Mouse (Mus musculus) myocyte (in vitro differentiated cells): ENCODE data around the gene Sipa1l1. TPM values are rescaled to one million over a fixed set of nuclear protein-coding genes. Genes with fewer than 3 reads are reported as not detected.
A peak's percentile ranks its signal among the peaks of the same experiment; 100 is the strongest.

Source experiments
- H3K27me3 ChIP-seq: one replicate; pipeline ENCODE4 v1.6.1; 2011; ENCODE audit not compliant: control insufficient read depth, insufficient read depth, insufficient read length
- H3K36me3 ChIP-seq: one replicate; pipeline ENCODE4 v1.6.1; 2011; ENCODE audit not compliant: control insufficient read depth, insufficient read depth
- H3K4me2 ChIP-seq: one replicate; pipeline ENCODE4 v1.6.1; 2011; ENCODE audit warnings: low read depth, control low read depth
- H3K4me3 ChIP-seq: one replicate; pipeline ENCODE4 v1.5.1; 2011; ENCODE audit warnings: mild to moderate bottlenecking, control low read depth, moderate library complexity
- H3K79me2 ChIP-seq: one replicate; pipeline ENCODE4 v1.6.1; 2011; ENCODE audit not compliant: control insufficient read depth, insufficient read depth
- H3ac ChIP-seq: one replicate; pipeline ENCODE4 v1.6.1; 2011; ENCODE audit not compliant: control insufficient read depth, insufficient read length
- CEBPB ChIP-seq: IDR thresholded peaks from 2 replicates; pipeline ENCODE4 v1.6.1; 2011; ENCODE audit warnings: mild to moderate bottlenecking, moderate library complexity; ENCODE audit not compliant: poor library complexity, insufficient read depth, severe bottlenecking
- E2F4 ChIP-seq: IDR thresholded peaks from one replicate; pipeline ENCODE4 v1.6.1; 2011; ENCODE audit warnings: mild to moderate bottlenecking, control low read depth, moderate library complexity; ENCODE audit not compliant: insufficient read depth
- MAX ChIP-seq: IDR thresholded peaks from one replicate; pipeline ENCODE4 v1.6.1; 2011; ENCODE audit warnings: low read depth, mild to moderate bottlenecking, control low read depth
- MYOD1 ChIP-seq, 3 experiments: IDR thresholded peaks; one replicate each; pipeline ENCODE4 v1.6.1; 2011; ENCODE audit warnings: control low read depth in 2 of 3, low read depth in 2 of 3, mild to moderate bottlenecking in 2 of 3, moderate library complexity in 1 of 3; ENCODE audit not compliant: insufficient read length in 2 of 3, control insufficient read depth in 1 of 3
- MYOG ChIP-seq, 3 experiments: IDR thresholded peaks; one replicate each; pipeline ENCODE4 v1.6.1; 2011; ENCODE audit warnings: control low read depth in 2 of 3, low read depth in 2 of 3, mild to moderate bottlenecking in 2 of 3; ENCODE audit not compliant: insufficient read length in 2 of 3, control insufficient read depth in 1 of 3, insufficient read depth in 1 of 3
- POLR2A ChIP-seq: IDR thresholded peaks from one replicate; pipeline ENCODE4 v1.6.1; 2011; ENCODE audit warnings: low read depth, mild to moderate bottlenecking, control low read depth, moderate library complexity; ENCODE audit not compliant: insufficient read length
- POLR2AphosphoS2 ChIP-seq: IDR thresholded peaks from one replicate; pipeline ENCODE4 v1.6.1; 2011; ENCODE audit warnings: low read depth, control low read depth; ENCODE audit not compliant: insufficient read length
- REST ChIP-seq: IDR thresholded peaks from one replicate; pipeline ENCODE4 v1.6.1; 2011; ENCODE audit warnings: mild to moderate bottlenecking, control low read depth, moderate library complexity; ENCODE audit not compliant: insufficient read depth, insufficient read length
- SRF ChIP-seq: IDR thresholded peaks from one replicate; pipeline ENCODE4 v1.6.1; 2011; ENCODE audit warnings: low read depth; ENCODE audit not compliant: control insufficient read depth, insufficient read length
- TCF12 ChIP-seq: IDR thresholded peaks from one replicate; pipeline ENCODE4 v1.6.1; 2011; ENCODE audit warnings: mild to moderate bottlenecking, control low read depth; ENCODE audit not compliant: poor library complexity, insufficient read depth, severe bottlenecking
- TCF3 ChIP-seq: IDR thresholded peaks from one replicate; pipeline ENCODE4 v1.6.1; 2011; ENCODE audit warnings: low read depth, control low read depth; ENCODE audit not compliant: insufficient read length
- USF1 ChIP-seq: IDR thresholded peaks from one replicate; pipeline ENCODE4 v1.6.1; 2011; ENCODE audit warnings: low read depth, mild to moderate bottlenecking, control low read depth, moderate library complexity
- polyA plus RNA-seq: library from polyadenylated mRNA; unstranded; fragments of >200 nt; fragmentation: generic; extraction: Trizol; gene quantifications from one replicate; pipeline ENCODE4 v1.2.1, GENCODE M21; 2012; ENCODE audit warnings: missing spikeins

Gene Sipa1l1
- polyA plus RNA-seq, 1 experiment, result 22.5 TPM

DNA sequence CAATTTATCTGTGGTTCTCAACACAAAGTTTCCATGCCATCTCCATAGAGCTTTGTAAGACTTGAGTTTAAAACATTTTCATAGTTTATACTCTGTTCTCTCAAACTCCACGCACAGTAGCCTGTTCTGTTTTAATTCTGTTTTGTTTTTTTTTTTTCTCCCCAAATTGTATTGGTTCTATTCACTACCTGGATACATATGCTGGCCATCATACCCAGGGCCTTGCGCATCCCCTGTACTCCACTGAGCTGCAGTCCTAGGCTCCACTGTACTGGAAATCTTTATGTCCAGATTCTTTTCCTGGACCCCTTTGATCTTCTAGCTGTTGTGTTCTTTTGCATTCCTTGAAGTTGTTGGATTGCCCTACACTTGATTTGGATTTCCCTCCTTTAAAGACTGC lies 56.2 kb downstream of the Sipa1l1 start:
- Histone ChIP-seq H3K27me3 (no peaks in the 10 kb centered on the region), H3K4me2 (no peak overlapping the region), H3K79me2 (peaks cover 30% of the 10 kb centered on the region), H3K4me3 (no peak overlapping the region), H3K36me3 (no peaks in the 10 kb centered on the region), H3ac (no peak overlapping the region)
- TF ChIP-seq REST (no peak), TCF3 (no peak), CEBPB (no peak), USF1 (no peak), MYOG (IDR thresholded peaks at IDR 0.05; ENCODE audit: control insufficient read depth in 1 of 3, insufficient read depth in 1 of 3, insufficient read length in 2 of 3, low read depth in 2 of 3) (no peak), MAX (no peak), TCF12 (no peak), POLR2AphosphoS2 (no peak), POLR2A (no peak), E2F4 (no peak)

- H3K36me3 ChIP-seq, result no peaks in the 10 kb centered on the region
- no peak overlapping the region for H3ac ChIP-seq
- no peak overlapping the region for H3K4me3 ChIP-seq
- no peak overlapping the region for H3K4me2 ChIP-seq
- H3K79me2 ChIP-seq, result peaks cover 35% of the 10 kb centered on the region
- no peaks in the 10 kb centered on the region for H3K27me3 ChIP-seq
- TF ChIP-seq MYOD1 (IDR thresholded peaks at IDR 0.05; ENCODE audit: control insufficient read depth in 1 of 3, insufficient read length in 2 of 3, low read depth in 2 of 3), result peak in 1 of 3 experiments; percentile 13
- TF ChIP-seq MAX, result no peak
Measured at GRCm38 (mm10) chr12:82225751-82226228, 56.7 kb downstream of the Sipa1l1 start.

GRCm38 (mm10) chr12:82226311-82227066 lies 57.4 kb downstream of the Sipa1l1 start:
- TF ChIP-seq POLR2AphosphoS2 (no peak), SRF (no peak), USF1 (no peak), MAX (no peak), REST (no peak), POLR2A (no peak)
- Histone ChIP-seq H3ac (no peak overlapping the region), H3K79me2 (peaks cover 36% of the 10 kb centered on the region), H3K4me2 (no peak overlapping the region), H3K36me3 (no peaks in the 10 kb centered on the region), H3K4me3 (no peak overlapping the region), H3K27me3 (no peaks in the 10 kb centered on the region)

- TF ChIP-seq CEBPB (no peak), TCF12 (no peak), MYOD1 (IDR thresholded peaks at IDR 0.05; ENCODE audit: control insufficient read depth in 1 of 3, insufficient read length in 2 of 3, low read depth in 2 of 3) (no peak)
- H3K36me3 ChIP-seq, result no peaks in the 10 kb centered on the region
- no peak overlapping the region for H3K4me2 ChIP-seq
- H3K79me2 ChIP-seq, result peaks cover 23% of the 10 kb centered on the region
- no peak overlapping the region for H3ac ChIP-seq
- H3K27me3 ChIP-seq, result no peaks in the 10 kb centered on the region
- H3K4me3 ChIP-seq, result no peak overlapping the region
Measured at GRCm38 (mm10) chr12:82230127-82230526, 61.0 kb downstream of the Sipa1l1 start.

DNA sequence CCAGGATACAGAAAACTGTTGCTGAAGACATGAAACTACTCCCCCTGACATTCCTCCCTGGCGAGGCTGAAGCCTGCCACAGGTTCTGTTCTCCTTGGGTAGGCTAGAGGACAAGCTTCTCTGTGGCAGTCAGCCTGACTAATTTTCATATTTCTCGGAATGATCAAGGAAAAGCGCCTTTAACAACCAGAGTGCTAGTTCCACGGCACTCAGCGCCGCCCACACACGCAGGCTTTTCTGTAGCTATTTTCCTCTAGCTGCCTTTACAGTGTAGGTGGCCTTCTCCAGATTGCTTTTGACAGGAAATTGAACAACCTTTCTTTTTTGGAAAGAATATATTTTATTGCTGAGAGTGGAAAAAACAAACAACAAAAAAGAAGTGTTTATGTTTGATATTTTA lies 62.1 kb downstream of the Sipa1l1 start:
- H3ac ChIP-seq, result no peak overlapping the region
- no peaks in the 10 kb centered on the region for H3K36me3 ChIP-seq
- TF ChIP-seq TCF12 (no peak), MYOG (IDR thresholded peaks at IDR 0.05; ENCODE audit: control insufficient read depth in 1 of 3, insufficient read depth in 1 of 3, insufficient read length in 2 of 3, low read depth in 2 of 3) (no peak), E2F4 (no peak), MYOD1 (IDR thresholded peaks at IDR 0.05; ENCODE audit: control insufficient read depth in 1 of 3, insufficient read length in 2 of 3, low read depth in 2 of 3) (no peak), REST (no peak), POLR2AphosphoS2 (no peak), SRF (no peak), MAX (no peak), POLR2A (no peak), USF1 (no peak), CEBPB (no peak), TCF3 (no peak)

More for the DNA sequence above, 62.1 kb downstream of the Sipa1l1 start:
- no peaks in the 10 kb centered on the region for H3K27me3 ChIP-seq
- no peak overlapping the region for H3K4me3 ChIP-seq
- peaks cover 18% of the 10 kb centered on the region for H3K79me2 ChIP-seq
- H3K4me2 ChIP-seq, result no peak overlapping the region
